Mouse (Mus musculus) midbrain, embryonic 12.5 days (tissue): ENCODE results near the gene Piga. TPM values are rescaled to one million over a fixed set of nuclear protein-coding genes. Genes with fewer than 3 reads are reported as not detected.

Source experiments
- polyA plus RNA-seq: library from polyadenylated mRNA; unstranded; fragments of >200 nt; fragmentation: Nextera tagmentation; extraction: Ambion mirVana; gene quantifications from 2 replicates; pipeline ENCODE4 v1.2.1, GENCODE M21; 2016

Piga gene
- polyA plus RNA-seq, 1 experiment from 2014 or later = 12.4 TPM

Other genes with a start within 250 kb of the Piga start
- 0.54 and 0.96 TPM in 2 replicates for gene Bmx, start 161.6 kb upstream of the Piga start, polyA plus RNA-seq
- gene Pir, start 150.4 kb upstream of the Piga start, polyA plus RNA-seq = 4.7 and 6.2 TPM in 2 replicates
- 0.51 and 0.90 TPM in 2 replicates for gene Vegfd, start 46.4 kb upstream of the Piga start, polyA plus RNA-seq
- gene Asb11, start 17.2 kb downstream of the Piga start, polyA plus RNA-seq = not detected in 2 replicates
- gene Asb9, start 86.5 kb downstream of the Piga start, polyA plus RNA-seq = 0.73 and 0.75 TPM in 2 replicates